9 mouse cellular contexts compared by ENCODE assay signal in the genomic region with DNA sequence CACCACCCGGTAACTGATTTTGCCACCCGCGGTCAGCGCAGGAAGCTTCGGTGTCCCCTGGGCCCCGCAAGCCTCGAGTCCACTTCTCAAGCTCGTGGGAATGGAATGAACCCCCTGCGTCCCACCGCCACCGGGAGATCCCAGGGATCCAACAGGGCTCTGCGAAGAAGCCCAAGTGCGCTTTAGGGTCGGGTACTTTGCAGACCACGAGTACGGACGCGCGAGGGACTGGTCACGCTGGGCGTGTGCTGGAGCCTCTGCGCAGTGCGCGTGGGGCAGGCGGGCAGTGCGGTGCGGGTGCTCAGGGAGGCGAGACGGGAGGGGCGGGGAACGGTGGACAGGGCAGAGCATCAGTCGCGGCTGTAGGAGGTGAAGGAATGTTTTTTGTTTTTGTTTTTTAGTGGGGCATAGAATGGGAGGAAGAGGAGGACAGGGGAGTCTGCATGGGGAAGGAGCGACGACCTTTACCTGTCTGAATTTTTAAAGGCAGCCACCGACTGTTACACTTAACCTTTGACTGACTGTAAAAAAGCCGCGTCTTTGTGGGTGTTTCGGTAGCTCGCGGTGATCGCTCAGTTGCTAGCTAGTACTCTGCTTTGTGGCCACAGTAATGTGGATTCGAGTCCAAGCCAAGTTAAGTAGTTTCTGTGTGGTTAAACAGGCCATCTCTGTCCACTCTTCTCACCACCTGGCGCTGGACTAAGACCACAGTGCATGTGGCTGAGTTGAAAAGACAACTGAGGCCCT. TPM values are rescaled to one million over a fixed set of nuclear protein-coding genes. Genes with fewer than 3 reads are reported as not detected.
DNase-seq lines count a peak whose midpoint lies in the region; ATAC-seq and TF ChIP-seq lines count a peak whose summit lies in the region.
"Had no signal": no experiment of that assay in that cellular context is flagged by ENCODE, and none has a peak within 500 bp of the region (broad histone marks: within the 10 kb centered on the region; RNA-seq: fewer than 3 reads in every experiment).

No protein-coding gene starts in this region.

- no peak for TF ChIP-seq POLR2A in cerebellum, adult 2 months (IDR thresholded peaks at IDR 0.05; ENCODE audit: borderline replicate concordance, insufficient read depth, low read length)

- H3K27me3 ChIP-seq in cerebellum, adult 2 months (ENCODE audit: control insufficient read depth, insufficient read depth, low read length) = no peaks in the 10 kb centered on the region; the same call in 1 of the 2 replicates
- peaks cover 82% of the 10 kb centered on the region for H3K27me3 ChIP-seq in hindbrain, embryonic 13.5 days
- peaks cover 79% of the 10 kb centered on the region for H3K27me3 ChIP-seq in midbrain, embryonic 13.5 days

- TF ChIP-seq CTCF in cerebellum, adult 2 months (IDR thresholded peaks at IDR 0.05; ENCODE audit: borderline replicate concordance, insufficient read depth, low read depth, low read length) = no peak

- H3K4me1 ChIP-seq in cerebellum, adult 2 months (ENCODE audit: control insufficient read depth, insufficient read depth, low read length) = no peaks in the 10 kb centered on the region
- no peaks in the 10 kb centered on the region; the same call in 1 of the 2 replicates for H3K4me1 ChIP-seq in brown adipose tissue, adult 24 weeks (ENCODE audit: control insufficient read depth, insufficient read depth, insufficient read length, low read length)
- H3K4me1 ChIP-seq in hindbrain, embryonic 13.5 days (replicated peaks) = peaks cover 7% of the 10 kb centered on the region
- peaks cover 7% of the 10 kb centered on the region for H3K4me1 ChIP-seq in midbrain, embryonic 13.5 days (replicated peaks)

- H3K9ac ChIP-seq in hindbrain, embryonic 13.5 days = peak overlapping the region; percentile 16; the same call in 1 of the 2 replicates
- peak overlapping the region; percentile 52 for H3K9ac ChIP-seq in midbrain, embryonic 13.5 days (replicated peaks)

- peak overlapping the region; percentile 51 for H3K4me2 ChIP-seq in hindbrain, embryonic 13.5 days
- H3K4me2 ChIP-seq in midbrain, embryonic 13.5 days (replicated peaks) = peak overlapping the region; percentile 60

- no peaks in the 10 kb centered on the region for H3K9me3 ChIP-seq in hindbrain, embryonic 13.5 days
- H3K9me3 ChIP-seq in midbrain, embryonic 13.5 days = no peaks in the 10 kb centered on the region

- intact Hi-C loops in gastrocnemius, postnatal 14 days (cut with DNase I; ENCODE audit: low total_unique reads) = no loop called here

- ATAC-seq in hindbrain, embryonic 13.5 days (ENCODE audit: low FRiP score) = no peak
- 0 out of 2 replicates have a peak, but pooled peaks have one; percentile 24 for ATAC-seq in midbrain, embryonic 13.5 days

- H3K27ac ChIP-seq in cerebellum, adult 2 months (ENCODE audit: insufficient read depth, low read length) = no peak overlapping the region
- H3K27ac ChIP-seq in brown adipose tissue, adult 24 weeks (replicated peaks; ENCODE audit: low read depth, low read length) = no peak overlapping the region
- no peak overlapping the region for H3K27ac ChIP-seq in hindbrain, embryonic 13.5 days
- H3K27ac ChIP-seq in midbrain, embryonic 13.5 days = no peak overlapping the region

- H3K36me3 ChIP-seq in hindbrain, embryonic 13.5 days = no peaks in the 10 kb centered on the region
- no peaks in the 10 kb centered on the region for H3K36me3 ChIP-seq in midbrain, embryonic 13.5 days

- H3K4me3 ChIP-seq in cerebellum, adult 2 months (replicated peaks; ENCODE audit: insufficient read depth, low read depth, low read length) = peak overlapping the region; percentile 1
- H3K4me3 ChIP-seq in brown adipose tissue, adult 24 weeks (ENCODE audit: insufficient read depth, low read depth, low read length) = peak overlapping the region; percentile 19
- H3K4me3 ChIP-seq in hindbrain, embryonic 13.5 days = peak overlapping the region; percentile 30
- H3K4me3 ChIP-seq in midbrain, embryonic 13.5 days (replicated peaks) = peak overlapping the region; percentile 38

- no peak for DNase-seq in cerebellum, adult 2 months
- DNase-seq in cerebellum, adult 8-10 months = no peak
- no peak for DNase-seq in urinary bladder, adult 2 months (ENCODE audit: low spot score)
- no peak for DNase-seq in gastrocnemius, postnatal 14 days
- no peak for DNase-seq in cerebellum, postnatal 4 days (ENCODE audit: low spot score in 2 of 2)
- DNase-seq: right cerebral cortex, adult 18-20 months had no signal

- 5% methylated on average over 44 of the region's 44 CpGs for WGBS in cerebellum, adult 2 months
- 2% methylated on average over 44 of the region's 44 CpGs for WGBS in hindbrain, embryonic 13.5 days
- WGBS in midbrain, embryonic 13.5 days = 2% methylated on average over 44 of the region's 44 CpGs

RNA-seq across cellular contexts. Expression of a gene that starts 23.0 kb away (rescaled TPM):
- not detected in 2 replicates for polyA plus RNA-seq in cerebellum, adult 2 months (2012; rRNA removed)
- polyA plus RNA-seq in brown adipose tissue, adult 24 weeks (2012; ENCODE audit: insufficient read depth, insufficient read length, missing spikeins) = not detected in 2 replicates
- polyA plus RNA-seq in hindbrain, embryonic 13.5 days (2015; fragmentation: Nextera tagmentation; extraction: Ambion mirVana) = not detected in 2 replicates
- polyA plus RNA-seq in midbrain, embryonic 13.5 days (2015; fragmentation: Nextera tagmentation; extraction: Ambion mirVana) = not detected in 2 replicates
- 0.15 and 0.29 TPM in 2 replicates for polyA plus RNA-seq in urinary bladder, adult 2 months (2012; rRNA removed)
- total RNA-seq in gastrocnemius, postnatal 14 days (2021) = not detected

RNA-seq across cellular contexts. Expression of a gene that starts 49.9 kb away (rescaled TPM):
- 0.21 and 0.41 TPM in 2 replicates for polyA plus RNA-seq in cerebellum, adult 2 months (2012; rRNA removed)
- 5.4 and 8.2 TPM in 2 replicates for polyA plus RNA-seq in brown adipose tissue, adult 24 weeks (2012; ENCODE audit: insufficient read depth, insufficient read length, missing spikeins)
- polyA plus RNA-seq in hindbrain, embryonic 13.5 days (2015; fragmentation: Nextera tagmentation; extraction: Ambion mirVana) = 0.89 and 0.92 TPM in 2 replicates
- 0.62 and 0.76 TPM in 2 replicates for polyA plus RNA-seq in midbrain, embryonic 13.5 days (2015; fragmentation: Nextera tagmentation; extraction: Ambion mirVana)
- 0.09 and 0.11 TPM in 2 replicates for polyA plus RNA-seq in urinary bladder, adult 2 months (2012; rRNA removed)
- 100 to 1,000 TPM; 460 to 465 TPM for total RNA-seq in gastrocnemius, postnatal 14 days (2021)
